Mouse (Mus musculus) ES-E14 (cell line): ENCODE measurements around the gene Faap20.

ENCODE experiments used
- CHD2 ChIP-seq: IDR thresholded peaks from 2 replicates; pipeline ENCODE4 v1.6.1; 2014; ENCODE audit warnings: mild to moderate bottlenecking, low read depth, low read length, inconsistent platforms
- HCFC1 ChIP-seq: IDR thresholded peaks from 2 replicates; pipeline ENCODE4 v1.6.1; 2012; ENCODE audit warnings: low read length, inconsistent platforms, borderline replicate concordance; ENCODE audit not compliant: insufficient read depth
- ZC3H11A ChIP-seq: IDR thresholded peaks from 2 replicates; pipeline ENCODE4 v1.6.1; 2012; ENCODE audit warnings: low read depth, mild to moderate bottlenecking, inconsistent platforms, low read length, borderline replicate concordance

DNA sequence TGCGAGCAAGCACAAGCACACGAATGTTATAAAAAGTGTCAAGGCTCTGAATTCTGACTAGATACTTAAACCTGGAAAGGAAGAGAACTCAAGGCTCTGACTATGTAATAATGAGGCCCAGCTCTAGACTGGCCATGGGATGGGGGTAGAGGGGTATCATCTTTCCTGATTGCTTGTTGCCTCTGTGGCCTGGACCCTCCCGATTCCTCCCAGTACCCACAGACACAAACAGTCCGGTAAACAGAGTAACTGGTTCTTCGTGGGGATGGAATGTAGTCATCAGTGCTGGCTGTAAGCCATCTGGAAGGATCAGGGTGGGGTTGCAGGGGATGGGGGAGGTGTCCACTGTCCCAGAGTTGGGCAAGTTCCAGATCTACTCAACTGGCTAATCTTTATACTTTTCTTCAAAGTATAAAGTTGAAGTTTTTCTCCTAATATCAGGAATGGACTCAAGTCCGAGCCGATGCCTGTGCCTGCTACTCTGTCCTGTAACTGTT is 17.5 kb downstream of the Faap20 start:
- TF ChIP-seq CHD2: no peak
- no peak for TF ChIP-seq ZC3H11A
- no peak for TF ChIP-seq HCFC1
